24 mouse cellular contexts compared by ENCODE assay signal in the genomic region with DNA sequence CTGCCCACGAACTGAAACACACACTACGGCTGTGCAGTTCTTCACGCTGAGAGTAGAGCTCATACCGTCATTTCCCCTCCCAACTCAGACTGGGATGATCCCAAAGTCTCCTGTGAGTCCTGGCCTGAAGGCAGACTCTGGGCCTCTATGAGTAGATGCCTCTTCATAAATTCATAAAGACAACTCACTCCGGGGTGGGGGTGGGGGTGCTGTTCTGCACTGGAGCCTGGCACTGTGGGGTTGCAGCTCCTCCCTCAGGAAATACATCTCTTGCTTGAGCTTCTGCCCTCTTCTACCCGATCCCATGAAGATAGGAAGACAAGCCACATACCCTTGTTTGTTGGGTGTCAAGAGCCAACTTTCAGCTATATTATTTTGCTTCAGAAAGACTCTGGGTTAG. TPM values are rescaled to one million over a fixed set of nuclear protein-coding genes. Genes with fewer than 3 reads are reported as not detected.
DNase-seq lines count a peak whose midpoint lies in the region; ATAC-seq and TF ChIP-seq lines count a peak whose summit lies in the region.
"Had no signal": no experiment of that assay in that cellular context is flagged by ENCODE, and none has a peak within 500 bp of the region (broad histone marks: within the 10 kb centered on the region; RNA-seq: fewer than 3 reads in every experiment).

No protein-coding gene starts in this region.

- H3K9ac ChIP-seq in midbrain, embryonic 13.5 days (replicated peaks), result no peak overlapping the region
- no peak overlapping the region for H3K9ac ChIP-seq in hindbrain, embryonic 12.5 days
- H3K9ac ChIP-seq: stomach, embryonic 15.5 days had no signal

- H3K4me2 ChIP-seq in midbrain, embryonic 13.5 days (replicated peaks), result no peak overlapping the region
- H3K4me2 ChIP-seq in hindbrain, embryonic 12.5 days (replicated peaks), result no peak overlapping the region
- H3K4me2 ChIP-seq: liver, embryonic 11.5 days; stomach, embryonic 15.5 days had no signal

- H3K27ac ChIP-seq in gastrocnemius, adult 2 months, result peak overlapping the region; percentile 85
- peak overlapping the region; percentile 25; the same call in 1 of the 2 replicates for H3K27ac ChIP-seq in limb, embryonic 10.5 days
- H3K27ac ChIP-seq in midbrain, embryonic 13.5 days, result no peak overlapping the region
- H3K27ac ChIP-seq in hindbrain, embryonic 12.5 days, result no peak overlapping the region
- H3K27ac ChIP-seq: hindbrain, postnatal 0 days; left cerebral cortex, adult 2 months; stomach, embryonic 15.5 days had no signal

- H3K36me3 ChIP-seq in limb, embryonic 10.5 days, result no peaks in the 10 kb centered on the region
- no peaks in the 10 kb centered on the region for H3K36me3 ChIP-seq in midbrain, embryonic 13.5 days
- no peaks in the 10 kb centered on the region for H3K36me3 ChIP-seq in hindbrain, embryonic 12.5 days
- H3K36me3 ChIP-seq: stomach, embryonic 15.5 days had no signal

- no peak overlapping the region for H3K4me3 ChIP-seq in gastrocnemius, adult 2 months
- no peak overlapping the region for H3K4me3 ChIP-seq in limb, embryonic 10.5 days
- H3K4me3 ChIP-seq in midbrain, embryonic 13.5 days (replicated peaks), result no peak overlapping the region
- H3K4me3 ChIP-seq in hindbrain, embryonic 12.5 days, result no peak overlapping the region
- H3K4me3 ChIP-seq: left cerebral cortex, adult 2 months; stomach, embryonic 15.5 days had no signal

- 89% methylated on average over 6 of the region's 6 CpGs for WGBS in limb, embryonic 10.5 days
- WGBS in midbrain, embryonic 13.5 days, result 88% methylated on average over 6 of the region's 6 CpGs
- WGBS in hindbrain, embryonic 12.5 days, result 89% methylated on average over 6 of the region's 6 CpGs

- TF ChIP-seq CTCF in gastrocnemius, adult 2 months (IDR thresholded peaks at IDR 0.05), result no peak; the same call in 1 of the 2 replicates

- no peaks in the 10 kb centered on the region for H3K9me3 ChIP-seq in limb, embryonic 10.5 days (replicated peaks)
- no peaks in the 10 kb centered on the region for H3K9me3 ChIP-seq in midbrain, embryonic 13.5 days
- H3K9me3 ChIP-seq in hindbrain, embryonic 12.5 days (replicated peaks), result no peaks in the 10 kb centered on the region
- H3K9me3 ChIP-seq: stomach, embryonic 15.5 days had no signal

- intact Hi-C loops in gastrocnemius, adult 2 months (cut with DNase I), result loop anchor here (2.0 to 10.0 kb wide), 2 partner anchors 63 to 183 kb away; no protein-coding TSS in a partner anchor

- ATAC-seq in midbrain, embryonic 13.5 days, result no peak
- no peak for ATAC-seq in hindbrain, embryonic 12.5 days (ENCODE audit: low FRiP score)
- ATAC-seq: forebrain, embryonic 14.5 days; hindbrain, postnatal 0 days had no signal

- no peak for DNase-seq in gastrocnemius, adult 2 months
- DNase-seq in gastrocnemius, postnatal 25 days, result no peak
- peak; percentile 57 for DNase-seq in thymus, postnatal 0 days (ENCODE audit: low spot score)
- no peak for DNase-seq in thymus, postnatal 25 days
- DNase-seq in limb, embryonic 10.5 days (ENCODE audit: low spot score), result no peak
- DNase-seq in kidney, postnatal 25 days, result no peak
- DNase-seq: adrenal gland, postnatal 14 days; cerebellum, adult 11-12 months; embryo, embryonic 11 days; gastrocnemius, postnatal 36 days; heart, postnatal 36 days; kidney, adult 9 months; kidney, postnatal 4 days; layer of hippocampus, adult 9-11 months; lung, adult 18-20 months; lung, postnatal 14 days; midbrain, embryonic 14.5 days had no signal

- H3K27me3 ChIP-seq in limb, embryonic 10.5 days (ENCODE audit: low read depth, poor library complexity, severe bottlenecking), result no peaks in the 10 kb centered on the region
- no peaks in the 10 kb centered on the region for H3K27me3 ChIP-seq in midbrain, embryonic 13.5 days
- no peaks in the 10 kb centered on the region for H3K27me3 ChIP-seq in hindbrain, embryonic 12.5 days
- H3K27me3 ChIP-seq: stomach, embryonic 15.5 days had no signal

- peaks cover 3% of the 10 kb centered on the region; the same call in 1 of the 2 replicates for H3K4me1 ChIP-seq in limb, embryonic 10.5 days
- no peaks in the 10 kb centered on the region for H3K4me1 ChIP-seq in midbrain, embryonic 13.5 days (replicated peaks)
- H3K4me1 ChIP-seq in hindbrain, embryonic 12.5 days, result no peaks in the 10 kb centered on the region

RNA-seq across cellular contexts. Expression of a gene that starts 59.9 kb away (rescaled TPM):
- 10 to 100 TPM; 22.7 to 41.9 TPM for total RNA-seq in gastrocnemius, adult 2 months (2021)
- 10 to 100 TPM; 25.4 to 29.2 TPM for total RNA-seq in gastrocnemius, postnatal 25 days (2021)
- polyA plus RNA-seq in thymus, postnatal 0 days (2015; fragmentation: Nextera tagmentation; extraction: Ambion mirVana), result 255 and 277 TPM in 2 replicates
- polyA plus RNA-seq in limb, embryonic 10.5 days (2016; fragmentation: Nextera tagmentation; extraction: Ambion mirVana), result 110 and 119 TPM in 2 replicates
- polyA plus RNA-seq in midbrain, embryonic 13.5 days (2015; fragmentation: Nextera tagmentation; extraction: Ambion mirVana), result 12.1 and 13.2 TPM in 2 replicates
- polyA plus RNA-seq in hindbrain, embryonic 12.5 days (2016; fragmentation: Nextera tagmentation; extraction: Ambion mirVana), result 44.6 and 47.9 TPM in 2 replicates

Comparison
In these comparisons a context has a peak if more than half of its experiments do, and no peak if none do; other contexts are left out.
1. H3K27ac ChIP-seq: peak in gastrocnemius, adult 2 months (single experiment) and limb, embryonic 10.5 days (single experiment); none in midbrain, embryonic 13.5 days (single experiment) and hindbrain, embryonic 12.5 days (single experiment).